Mouse (Mus musculus) MEL (cell line): ENCODE data around the gene Gldn.

Source experiments
- CHD2 ChIP-seq: IDR thresholded peaks from 2 replicates; pipeline ENCODE4 v1.6.1; 2011; ENCODE audit warnings: low read length, improper control_type of control experiment
- CTCF ChIP-seq, 3 experiments: IDR thresholded peaks in 2 of 3; conservative IDR thresholded peaks in 1 of 3; 2 replicates each; pipeline ENCODE4 v1.5.1; 2011 to 2012; ENCODE audit warnings: low read length in 3 of 3, low read depth in 2 of 3, mild to moderate bottlenecking in 2 of 3, improper control_type of control experiment in 1 of 3, inconsistent platforms in 1 of 3, mixed read lengths in 1 of 3, moderate library complexity in 1 of 3; ENCODE audit not compliant: control insufficient read depth in 1 of 3, insufficient read depth in 1 of 3, poor library complexity in 1 of 3, severe bottlenecking in 1 of 3
- MAFK ChIP-seq: IDR thresholded peaks from 2 replicates; pipeline ENCODE4 v1.6.1; 2011; ENCODE audit warnings: low read depth, mild to moderate bottlenecking, low read length, improper control_type of control experiment, borderline replicate concordance
- POLR2A ChIP-seq, 2 experiments: IDR thresholded peaks; 2 replicates each; pipeline ENCODE4 v1.6.1; 2011 to 2012; ENCODE audit warnings: low read length in 2 of 2, mild to moderate bottlenecking in 2 of 2, control low read depth in 1 of 2, improper control_type of control experiment in 1 of 2, low read depth in 1 of 2, moderate library complexity in 1 of 2; ENCODE audit not compliant: control insufficient read depth in 1 of 2, insufficient read depth in 1 of 2, poor library complexity in 1 of 2
- POLR2AphosphoS2 ChIP-seq: IDR thresholded peaks from 2 replicates; pipeline ENCODE4 v1.6.1; 2011; ENCODE audit warnings: low read length, improper control_type of control experiment
- TBP ChIP-seq: IDR thresholded peaks from 2 replicates; pipeline ENCODE4 v1.8.0; 2011; ENCODE audit warnings: low read depth, low read length, improper control_type of control experiment

DNA sequence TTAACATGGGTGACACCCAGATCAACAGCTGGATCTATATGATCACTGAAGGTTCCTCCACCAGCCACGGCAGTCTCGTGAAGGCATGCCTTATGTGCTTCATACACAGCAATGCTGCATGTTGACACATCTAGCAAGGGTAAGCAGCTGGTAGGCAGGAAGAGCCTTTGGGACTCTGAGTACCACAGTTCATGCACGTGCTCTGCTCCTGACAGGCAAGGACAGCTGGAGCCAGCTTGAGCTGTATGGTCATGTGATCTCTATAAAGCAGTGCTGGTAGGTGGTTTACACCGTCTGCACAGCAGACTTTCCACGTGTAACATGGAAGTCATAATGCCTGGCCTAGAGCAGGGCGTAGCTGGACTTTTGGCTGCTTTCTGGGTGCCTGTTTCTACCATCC is 16.3 kb upstream of the Gldn start:
- TF ChIP-seq POLR2A (IDR thresholded peaks at IDR 0.05; ENCODE audit: control insufficient read depth in 1 of 2, insufficient read depth in 1 of 2, low read depth in 1 of 2, low read length in 2 of 2, poor library complexity in 1 of 2) (no peak), CHD2 (no peak), TBP (no peak), CTCF (IDR thresholded peaks at IDR 0.05 in 2 of 3, conservative IDR thresholded peaks at IDR 0.05 in 1 of 3; ENCODE audit: control insufficient read depth in 1 of 3, insufficient read depth in 1 of 3, low read depth in 2 of 3, low read length in 3 of 3, poor library complexity in 1 of 3, severe bottlenecking in 1 of 3) (no peak), POLR2AphosphoS2 (no peak), MAFK (no peak)
